Comparison of ENCODE assay signal across 8 mouse cellular contexts in the genomic region with DNA sequence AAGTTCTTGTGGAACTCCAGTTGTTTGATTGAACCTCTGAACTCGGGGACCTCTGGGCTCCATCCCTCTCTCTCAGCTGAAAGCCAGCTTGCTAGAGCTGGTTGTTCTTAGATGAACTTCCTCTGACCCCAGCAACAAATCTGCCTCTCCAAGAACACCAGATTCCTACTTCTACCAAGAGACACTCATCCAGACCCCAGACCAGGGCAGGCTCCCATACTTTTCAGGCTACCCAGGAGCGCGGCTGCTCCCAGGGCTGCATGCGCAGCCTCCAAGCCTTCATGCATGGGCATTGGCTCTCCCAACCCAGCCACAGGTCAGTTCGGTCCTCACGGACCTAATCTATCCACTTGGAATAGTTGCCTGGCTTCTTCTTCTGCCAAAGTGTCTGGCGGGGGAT. TPM values are rescaled to one million over a fixed set of nuclear protein-coding genes. Genes with fewer than 3 reads are reported as not detected.
DNase-seq lines count a peak whose midpoint lies in the region; ATAC-seq and TF ChIP-seq lines count a peak whose summit lies in the region.

A gene (plus strand): TSS at position 217 of the 400 bp plus-strand sequence.

- no peak within 1 kb of the TSS for H3K9ac ChIP-seq in heart, postnatal 0 days (replicated peaks; ENCODE audit: low read depth, low read length)
- no peak within 1 kb of the TSS for H3K9ac ChIP-seq in stomach, postnatal 0 days (ENCODE audit: low read length)

- no peak within 1 kb of the TSS for H3K4me2 ChIP-seq in heart, postnatal 0 days (ENCODE audit: low read depth, low read length)
- no peak within 1 kb of the TSS for H3K4me2 ChIP-seq in stomach, postnatal 0 days (replicated peaks; ENCODE audit: low read depth)

- H3K27me3 ChIP-seq in heart, postnatal 0 days (ENCODE audit: control insufficient read depth, insufficient read depth, low read length) = no peaks in the 10 kb centered on the region
- no peaks in the 10 kb centered on the region for H3K27me3 ChIP-seq in limb, embryonic 10.5 days (ENCODE audit: low read depth, poor library complexity, severe bottlenecking)
- no peaks in the 10 kb centered on the region for H3K27me3 ChIP-seq in stomach, postnatal 0 days (ENCODE audit: control insufficient read depth, insufficient read depth, low read length)

- no peaks in the 10 kb centered on the region for H3K9me3 ChIP-seq in heart, postnatal 0 days (replicated peaks; ENCODE audit: control insufficient read depth, low read length)
- H3K9me3 ChIP-seq in limb, embryonic 10.5 days (replicated peaks) = no peaks in the 10 kb centered on the region
- no peaks in the 10 kb centered on the region for H3K9me3 ChIP-seq in stomach, postnatal 0 days (ENCODE audit: control insufficient read depth, low read length)

- peak; percentile 82 for DNase-seq in heart, adult 11 months
- DNase-seq in heart, adult 8-10 months (ENCODE audit: low spot score) = no peak
- no peak for DNase-seq in adrenal gland, postnatal 10 days
- no peak for DNase-seq in heart, postnatal 0 days (ENCODE audit: low spot score)
- DNase-seq in limb, embryonic 10.5 days (ENCODE audit: low spot score) = no peak
- no peak for DNase-seq in stomach, postnatal 0 days (ENCODE audit: low spot score)
- no peak for DNase-seq in retina, postnatal 1 day

- ATAC-seq in heart, postnatal 0 days (ENCODE audit: insufficient read depth, low read depth) = no peak
- no peak for ATAC-seq in stomach, postnatal 0 days (ENCODE audit: low FRiP score, low TSS enrichment)
- no peak for ATAC-seq in megakaryocyte-erythroid progenitor cell, adult 5-6 weeks (replicated peaks; ENCODE audit: low FRiP score, low TSS enrichment, poor library complexity, severe bottlenecking)

- peaks cover 6% of the 10 kb centered on the region; the same call in 1 of the 2 replicates for H3K4me1 ChIP-seq in heart, postnatal 0 days (ENCODE audit: control insufficient read depth, insufficient read depth)
- H3K4me1 ChIP-seq in limb, embryonic 10.5 days = peaks cover 42% of the 10 kb centered on the region
- peaks cover 4% of the 10 kb centered on the region; the same call in 1 of the 2 replicates for H3K4me1 ChIP-seq in stomach, postnatal 0 days (replicated peaks; ENCODE audit: control insufficient read depth, insufficient read depth)

- no peak for TF ChIP-seq EP300 in heart, postnatal 0 days (IDR thresholded peaks at IDR 0.05; ENCODE audit: low read depth)
- no peak for TF ChIP-seq EP300 in stomach, postnatal 0 days (optimal IDR thresholded peaks at IDR 0.05)

- no peak within 1 kb of the TSS for H3K27ac ChIP-seq in heart, postnatal 0 days (ENCODE audit: low read depth)
- peak within 1 kb of the TSS; percentile 78 for H3K27ac ChIP-seq in limb, embryonic 10.5 days
- H3K27ac ChIP-seq in stomach, postnatal 0 days (replicated peaks) = no peak within 1 kb of the TSS

- TF ChIP-seq CTCF in heart, postnatal 0 days (IDR thresholded peaks at IDR 0.05; ENCODE audit: low read depth) = no peak
- TF ChIP-seq CTCF in stomach, postnatal 0 days (IDR thresholded peaks at IDR 0.05; ENCODE audit: low read depth) = no peak

- WGBS in heart, postnatal 0 days = 56% methylated on average over 7 of the region's 7 CpGs
- 55% methylated on average over 7 of the region's 7 CpGs for WGBS in limb, embryonic 10.5 days
- WGBS in stomach, postnatal 0 days = 64% methylated on average over 7 of the region's 7 CpGs

- no peaks in the 10 kb centered on the region for H3K36me3 ChIP-seq in heart, postnatal 0 days (replicated peaks; ENCODE audit: control insufficient read depth, insufficient read depth, low read length)
- no peaks in the 10 kb centered on the region for H3K36me3 ChIP-seq in limb, embryonic 10.5 days
- no peaks in the 10 kb centered on the region for H3K36me3 ChIP-seq in stomach, postnatal 0 days (ENCODE audit: control insufficient read depth, insufficient read depth, low read length)

- no peak within 1 kb of the TSS for H3K4me3 ChIP-seq in heart, postnatal 0 days (ENCODE audit: low read depth, low read length)
- H3K4me3 ChIP-seq in limb, embryonic 10.5 days = no peak within 1 kb of the TSS
- H3K4me3 ChIP-seq in stomach, postnatal 0 days (ENCODE audit: low read depth, low read length) = no peak within 1 kb of the TSS

RNA-seq across cellular contexts. Expression of the gene that starts here (rescaled TPM):
- 1 to 10 TPM; 3.2 to 9.2 (median 7.6) TPM for total RNA-seq in heart, adult 8-10 months (2022)
- 100 to 1,000 TPM; 149 to 191 TPM for total RNA-seq in adrenal gland, postnatal 10 days (2021)
- total RNA-seq in heart, postnatal 0 days (2014; rRNA removed; ENCODE audit: low replicate concordance) = 717 and 1,330 TPM in 2 replicates
- 664 and 669 TPM in 2 replicates for polyA plus RNA-seq in heart, postnatal 0 days (2015; fragmentation: Nextera tagmentation; extraction: Ambion mirVana)
- 3,140 and 3,810 TPM in 2 replicates for polyA plus RNA-seq in limb, embryonic 10.5 days (2016; fragmentation: Nextera tagmentation; extraction: Ambion mirVana)
- polyA plus RNA-seq in stomach, postnatal 0 days (2015; fragmentation: Nextera tagmentation; extraction: Ambion mirVana) = 156 and 168 TPM in 2 replicates
- not detected in 2 replicates for total RNA-seq in megakaryocyte-erythroid progenitor cell, adult 5-6 weeks (2014; fragmentation: Nextera tagmentation)
- 0.94 TPM in 1 of 2 replicates, not detected in the other for total RNA-seq in megakaryocyte-erythroid progenitor cell, adult 5-6 weeks (2017)

Comparison
In these comparisons a context has a peak if more than half of its experiments do, and no peak if none do; other contexts are left out.
1. RNA of the gene that starts here (total RNA-seq): 717 to 1,330 TPM in heart, postnatal 0 days and 149 to 191 TPM in adrenal gland, postnatal 10 days; 3.2 to 9.2 TPM in heart, adult 8-10 months and 0.94 TPM in megakaryocyte-erythroid progenitor cell, adult 5-6 weeks; every median in the first group is over 10 times any median in the second.